Mouse (Mus musculus): Measurements from ENCODE around the gene Sfxn4.
"Not testable (repeated sequence)": the region's sequence is repeated elsewhere in the genome, so short reads cannot be mapped to it uniquely, and the experiment has no call there.

The Sfxn4 gene

GRCm38 (mm10) chr19:60860868-60861700, at the start of gene Sfxn4:
Gene Sfxn4, minus strand, starts transcription at chr19:60861479.
- peak; percentile 96 to 97 for DNase-seq

- DNase-seq: no peak
Measured at GRCm38 (mm10) chr19:60910304-60910703, 49.0 kb upstream of the Sfxn4 start.

- DNase-seq: no peak
Measured at GRCm38 (mm10) chr19:60905477-60905876, 44.2 kb upstream of the Sfxn4 start.

GRCm38 (mm10) chr19:60903971-60904370, 42.7 kb upstream of the Sfxn4 start:
- no peak for DNase-seq

- DNase-seq: no peak
Measured at GRCm38 (mm10) chr19:60903139-60903538, 41.9 kb upstream of the Sfxn4 start.

- DNase-seq: peak in 1 of 2 experiments; percentile 36
Measured at GRCm38 (mm10) chr19:60895251-60895880, 34.1 kb upstream of the Sfxn4 start.

GRCm38 (mm10) chr19:60891934-60892547, 30.8 kb upstream of the Sfxn4 start:
- DNase-seq: peak; percentile 62 to 77

GRCm38 (mm10) chr19:60891123-60891470, 29.8 kb upstream of the Sfxn4 start:
- no peak for DNase-seq

- no peak for DNase-seq
Measured at GRCm38 (mm10) chr19:60890391-60891122, 29.3 kb upstream of the Sfxn4 start.

GRCm38 (mm10) chr19:60889714-60890315, 28.5 kb upstream of the Sfxn4 start, which contains the start of gene Grk5:
Gene Grk5, plus strand, starts transcription at chr19:60889749.
- DNase-seq: peak; percentile 96 to 97

- DNase-seq: peak; percentile 80 to 85
Measured at GRCm38 (mm10) chr19:60889101-60889713, 27.9 kb upstream of the Sfxn4 start.

- DNase-seq: no peak
Measured at GRCm38 (mm10) chr19:60887637-60888036, 26.4 kb upstream of the Sfxn4 start.

GRCm38 (mm10) chr19:60883129-60883528, 21.9 kb upstream of the Sfxn4 start:
- peak in 1 of 2 experiments; percentile 39 for DNase-seq

- peak; percentile 98 for DNase-seq
Measured at GRCm38 (mm10) chr19:60874064-60874694, 12.9 kb upstream of the Sfxn4 start, which contains the start of gene Prdx3. Gene Prdx3, minus strand, starts transcription at chr19:60874556.

- peak; percentile 10 to 30 for DNase-seq
Measured at GRCm38 (mm10) chr19:60873501-60873900, 12.2 kb upstream of the Sfxn4 start.

- no peak for DNase-seq
Measured at GRCm38 (mm10) chr19:60872272-60872671, 11.0 kb upstream of the Sfxn4 start.

GRCm38 (mm10) chr19:60871366-60871765, 10.1 kb upstream of the Sfxn4 start:
- DNase-seq: no peak

- DNase-seq: no peak
Measured at GRCm38 (mm10) chr19:60870489-60870888, 9.2 kb upstream of the Sfxn4 start.

- not testable (repeated sequence) for DNase-seq
Measured at GRCm38 (mm10) chr19:60866169-60866568, 4.9 kb upstream of the Sfxn4 start.

GRCm38 (mm10) chr19:60845731-60846130, 15.5 kb downstream of the Sfxn4 start:
- DNase-seq: no peak

GRCm38 (mm10) chr19:60843324-60843723, 18.0 kb downstream of the Sfxn4 start:
- DNase-seq: no peak

All from lung, adult 18-20 months (tissue).